Mouse (Mus musculus) urinary bladder, adult 18-20 months (tissue): ENCODE results near the gene Nudcd2.

Source experiments
- DNase-seq, 2 experiments: peaks; one replicate each; pipeline ENCODE4 v3.0.0; 2022; ENCODE audit warnings: low spot score in 2 of 2, mixed read lengths in 2 of 2

Nudcd2 gene

DNA sequence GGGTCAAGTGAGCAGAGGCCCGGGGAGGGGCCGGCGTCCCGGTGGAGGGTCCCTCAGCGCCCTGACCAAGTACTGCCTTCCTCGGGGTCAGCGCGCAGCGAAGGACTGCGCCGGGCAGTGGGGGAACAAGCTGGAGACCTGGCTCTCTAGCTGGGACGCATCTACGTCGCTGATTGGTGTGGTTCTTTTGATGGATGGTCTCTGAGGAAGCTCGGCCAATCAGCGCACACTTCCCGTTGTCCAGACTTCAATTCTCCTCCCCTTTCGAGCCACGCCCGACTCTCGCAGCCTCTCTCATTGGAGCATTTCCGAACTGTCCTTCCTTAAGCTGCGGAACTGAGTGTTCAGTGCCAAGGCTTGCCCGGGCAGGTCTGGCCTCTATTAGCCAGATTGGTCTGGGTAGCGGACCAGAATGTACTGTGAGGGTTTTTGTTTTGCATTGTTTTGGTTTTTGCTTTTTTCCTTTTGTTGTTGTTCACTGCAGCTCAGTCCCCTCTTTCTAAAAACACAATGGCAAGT, 21.7 kb downstream of the Nudcd2 start, which contains the start of gene Ccng1:
Gene Ccng1 (minus strand): TSS at position 203 of the 519 bp plus-strand sequence.
- peak; percentile 70 to 91 for DNase-seq

DNA sequence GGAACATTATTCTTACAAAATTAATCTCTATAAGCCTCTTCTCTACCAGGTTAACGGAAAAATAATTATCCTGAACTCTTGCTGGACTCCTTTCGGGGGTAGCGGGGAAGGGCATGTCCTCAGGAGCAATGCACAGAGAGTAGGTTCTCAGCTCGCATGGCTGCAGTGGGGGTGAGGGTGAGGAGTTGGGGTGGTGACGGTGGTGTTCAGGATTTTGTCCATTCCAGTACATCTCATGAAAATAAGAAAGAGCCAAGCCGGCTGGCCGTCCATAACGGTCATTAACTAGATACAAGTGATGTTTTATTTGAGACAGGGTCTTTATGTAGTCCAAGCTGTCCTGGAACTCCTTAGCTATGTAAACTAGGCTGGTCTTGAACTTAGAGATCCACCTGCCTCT, 22.5 kb downstream of the Nudcd2 start:
- DNase-seq = no peak

DNA sequence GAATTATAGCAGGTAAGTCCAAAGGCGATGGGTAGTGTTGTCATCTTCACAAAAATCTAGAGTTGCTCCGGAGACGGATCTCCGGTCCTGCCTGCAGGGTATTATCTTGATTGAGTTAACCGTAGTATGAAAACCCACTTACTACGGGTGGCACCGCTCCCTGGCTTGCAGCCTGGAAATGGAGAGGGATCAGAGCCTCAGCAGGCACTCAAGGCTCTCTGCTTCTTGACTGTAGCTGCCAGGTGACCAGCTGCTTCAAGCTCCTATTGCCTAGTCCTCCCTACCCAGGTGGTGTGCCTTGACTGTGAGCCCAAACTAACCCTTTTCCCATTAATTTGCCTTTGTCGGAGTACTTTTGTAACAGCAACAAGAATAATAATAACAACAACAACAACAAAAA, 26.4 kb downstream of the Nudcd2 start:
- DNase-seq = no peak

DNA sequence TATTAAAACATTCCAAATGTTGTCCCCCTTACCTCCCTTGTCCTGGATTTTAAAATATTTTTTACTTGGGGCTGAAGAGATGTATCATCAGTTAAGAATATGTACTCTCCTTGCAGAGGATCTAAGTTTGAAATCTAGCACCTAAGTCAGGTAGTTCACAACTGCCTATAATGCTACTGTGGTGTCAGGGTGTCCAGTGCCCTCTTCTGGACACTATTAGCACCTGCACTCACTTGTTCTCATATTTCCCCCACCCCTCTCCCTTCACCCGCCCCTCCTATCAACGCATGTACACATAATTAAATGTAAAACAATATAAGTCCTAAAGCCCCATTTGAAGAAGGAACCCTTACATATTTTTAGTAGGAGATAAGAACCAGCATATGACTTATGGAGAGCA, 29.9 kb downstream of the Nudcd2 start:
- no peak for DNase-seq

DNA sequence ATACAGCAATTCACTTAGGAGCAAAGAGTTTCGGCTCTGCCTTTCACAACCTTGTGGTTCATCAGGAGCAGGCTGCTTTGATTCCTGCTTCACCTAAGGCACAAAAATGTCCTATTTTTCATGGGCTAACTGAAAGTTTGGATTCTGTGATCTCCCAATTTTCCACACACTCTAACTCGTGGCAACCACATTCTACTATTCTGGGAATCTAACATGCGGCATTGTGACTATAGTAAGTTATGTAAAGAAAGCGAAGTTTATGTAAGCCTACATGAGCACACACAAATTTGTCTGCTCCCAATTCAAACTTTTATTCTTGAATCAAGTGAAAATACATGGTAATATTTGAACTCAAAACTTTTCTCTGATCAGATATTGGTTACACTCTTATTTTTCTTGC, 31.2 kb downstream of the Nudcd2 start:
- no peak for DNase-seq

DNA sequence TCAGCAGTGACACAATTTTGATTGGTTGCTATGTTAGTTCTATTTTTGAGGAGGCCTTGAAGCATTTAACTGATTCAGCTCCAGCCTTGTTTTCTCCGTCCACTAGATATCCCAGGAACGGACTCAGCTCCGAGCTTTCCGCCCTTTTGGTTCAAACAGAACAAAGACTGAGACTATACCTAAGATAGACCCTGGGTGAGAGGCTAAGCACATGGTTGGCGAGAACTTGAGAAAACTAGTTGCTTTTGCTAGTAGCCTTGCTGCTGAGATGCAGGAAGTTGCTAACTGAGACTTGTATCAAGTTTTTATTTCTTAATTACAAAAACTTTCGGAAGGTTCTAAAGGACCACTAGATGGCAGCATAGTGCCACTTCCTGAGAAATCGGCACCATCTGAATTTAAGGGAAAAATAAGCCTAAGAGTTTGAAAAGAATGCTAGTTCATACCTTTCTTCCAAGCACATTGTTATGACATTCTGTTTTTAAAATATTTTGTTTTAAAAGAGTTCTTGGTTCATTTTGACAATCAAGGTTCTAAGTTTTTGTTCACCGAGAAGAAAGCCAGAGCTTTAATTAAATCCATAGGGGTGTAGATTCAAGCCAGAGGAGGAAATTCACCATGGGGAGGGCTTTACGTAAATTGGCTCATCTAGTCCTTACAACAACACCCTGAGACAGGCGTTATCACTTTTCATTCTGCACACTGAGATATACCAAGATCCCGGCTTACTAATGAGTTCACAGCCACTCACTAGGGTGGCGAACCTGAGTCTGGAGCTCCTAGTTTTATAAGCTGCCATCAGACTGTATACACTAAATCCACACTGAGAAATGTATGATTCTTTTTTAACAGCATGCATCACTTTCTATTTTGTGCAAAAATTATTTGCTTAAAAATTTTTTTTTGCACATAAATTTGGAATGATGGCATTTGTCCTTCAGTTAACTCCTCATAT, 42.1 kb downstream of the Nudcd2 start:
- no peak for DNase-seq

DNA sequence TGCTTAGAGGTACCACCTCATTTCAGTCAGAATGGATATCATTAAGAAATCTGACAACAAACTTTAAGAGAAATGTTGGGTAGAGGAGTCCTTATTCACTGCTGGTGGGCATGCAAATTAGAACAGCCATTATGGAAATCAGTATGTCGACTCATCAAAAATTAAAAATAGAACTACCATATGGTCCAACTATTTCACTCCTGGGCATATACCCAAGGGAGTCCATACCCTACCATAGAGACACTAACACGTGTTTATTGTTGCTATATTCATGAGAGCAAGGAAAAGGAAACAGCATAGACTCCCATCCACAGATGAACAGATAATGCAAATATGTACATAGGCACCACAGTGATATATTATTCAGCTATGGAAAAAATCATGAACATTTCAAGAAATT, 48.4 kb downstream of the Nudcd2 start:
- DNase-seq = no peak

DNA sequence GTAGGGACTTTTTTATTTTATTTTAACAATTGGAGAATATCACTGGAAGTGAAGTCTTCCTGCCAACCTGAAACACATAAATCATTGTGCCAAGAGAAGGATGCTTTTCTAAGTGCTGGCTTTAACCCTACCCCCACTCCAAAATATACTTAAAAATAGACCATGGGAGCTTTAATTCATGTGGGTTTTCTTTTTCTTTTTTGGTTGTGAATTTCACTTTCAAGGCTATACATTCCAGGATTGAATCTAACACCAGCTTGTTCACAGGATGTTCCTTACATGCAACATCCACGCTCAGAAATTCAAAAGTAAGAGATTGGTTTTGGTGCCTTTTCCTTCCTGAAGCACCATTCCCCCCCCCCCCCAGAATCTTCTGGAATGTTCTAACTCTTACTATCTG, 49.9 kb downstream of the Nudcd2 start:
- DNase-seq = no peak

DNA sequence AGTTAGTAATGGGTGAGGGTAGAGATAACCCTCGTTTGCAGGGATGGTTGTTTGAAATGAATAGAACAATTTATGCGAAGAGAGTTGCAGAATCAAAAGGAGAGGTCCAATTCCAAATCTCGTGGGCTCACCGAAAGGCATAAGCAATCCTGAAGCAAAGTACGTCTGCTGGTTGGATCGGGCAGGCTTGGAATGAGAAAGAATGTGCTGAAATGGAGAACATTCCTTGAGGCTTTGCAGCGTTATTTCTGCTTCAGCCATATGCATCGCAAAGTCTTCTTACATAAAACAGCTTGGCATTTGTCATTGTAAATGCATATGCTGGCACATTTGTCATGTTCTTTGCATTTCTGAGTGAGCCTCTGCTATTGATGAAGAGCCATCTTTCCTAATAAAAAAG, 50.9 kb downstream of the Nudcd2 start:
- DNase-seq = no peak

DNA sequence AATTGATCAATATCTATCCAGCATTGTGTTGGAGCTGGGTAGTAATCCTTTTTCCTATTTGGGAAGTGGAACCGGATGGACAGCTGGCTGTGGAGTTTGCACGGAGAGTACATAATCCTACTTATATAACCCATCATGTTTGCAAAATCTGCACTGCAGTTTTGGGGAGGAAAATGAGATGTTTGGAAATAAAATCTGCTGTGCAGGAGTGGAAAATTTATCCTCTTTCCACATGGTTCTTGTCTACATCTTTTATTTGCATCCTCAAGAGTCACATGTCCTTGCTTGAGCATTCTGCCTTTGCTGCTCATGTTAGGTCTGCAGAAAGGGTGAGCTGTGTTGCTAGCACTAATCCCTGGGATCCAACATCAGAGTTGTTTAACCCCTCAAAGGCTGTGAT, 53.4 kb downstream of the Nudcd2 start:
- DNase-seq = no peak
